Mouse (Mus musculus): ENCODE results near the gene Armc7.
"Not testable (repeated sequence)": the region's sequence is repeated elsewhere in the genome, so short reads cannot be mapped to it uniquely, and the experiment has no call there.

Gene Armc7

GRCm38 (mm10) chr11:115453306-115453705 lies 22.2 kb upstream of the Armc7 start:
- no peak for ATAC-seq (ENCODE audit: insufficient number of reproducible peaks, low FRiP score, low TSS enrichment)

- ATAC-seq (ENCODE audit: insufficient number of reproducible peaks, low FRiP score, low TSS enrichment), result not testable (repeated sequence)
Measured at GRCm38 (mm10) chr11:115454822-115455221, 20.6 kb upstream of the Armc7 start.

DNA sequence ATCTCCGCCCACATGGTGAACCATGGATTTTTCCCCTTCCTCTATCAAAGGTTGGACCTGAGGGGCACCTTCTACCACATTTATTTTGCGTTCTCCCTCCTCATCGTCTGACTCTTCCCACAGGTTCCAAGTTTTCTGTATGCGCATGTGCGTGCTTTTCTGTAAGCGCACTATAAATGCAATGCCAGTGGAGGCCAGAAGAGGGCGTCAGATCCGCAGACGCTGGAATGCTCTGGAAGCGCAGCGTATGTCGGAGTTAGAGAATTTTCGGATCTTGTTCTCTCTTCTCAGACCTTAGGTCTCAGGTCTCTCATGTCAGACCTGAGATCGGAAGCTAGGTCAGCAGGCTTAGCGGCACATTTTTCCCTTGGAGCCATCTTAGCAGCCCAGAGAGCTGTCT lies 19.8 kb upstream of the Armc7 start:
- no peak for ATAC-seq (ENCODE audit: insufficient number of reproducible peaks, low FRiP score, low TSS enrichment)

DNA sequence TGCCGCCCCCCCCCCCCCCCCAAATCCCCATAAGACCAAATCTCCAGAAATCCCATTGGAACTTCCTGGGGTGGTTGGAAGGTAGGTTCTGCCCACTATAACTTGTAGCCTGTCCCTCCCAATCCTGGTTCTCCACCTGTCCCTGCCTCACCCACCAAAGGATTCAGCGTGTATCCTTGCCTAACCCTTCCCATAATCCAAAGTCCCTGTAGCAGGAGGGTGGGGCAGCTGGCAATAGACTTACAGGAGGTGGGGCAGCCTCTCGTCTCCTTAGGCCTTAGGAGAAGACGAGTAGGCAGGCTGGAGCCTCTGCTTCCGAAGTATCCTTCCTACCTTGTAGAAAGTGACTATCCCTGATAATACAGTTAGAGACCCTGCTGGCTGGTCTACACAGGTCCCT lies 19.3 kb upstream of the Armc7 start:
- no peak for ATAC-seq (ENCODE audit: insufficient number of reproducible peaks, low FRiP score, low TSS enrichment)

DNA sequence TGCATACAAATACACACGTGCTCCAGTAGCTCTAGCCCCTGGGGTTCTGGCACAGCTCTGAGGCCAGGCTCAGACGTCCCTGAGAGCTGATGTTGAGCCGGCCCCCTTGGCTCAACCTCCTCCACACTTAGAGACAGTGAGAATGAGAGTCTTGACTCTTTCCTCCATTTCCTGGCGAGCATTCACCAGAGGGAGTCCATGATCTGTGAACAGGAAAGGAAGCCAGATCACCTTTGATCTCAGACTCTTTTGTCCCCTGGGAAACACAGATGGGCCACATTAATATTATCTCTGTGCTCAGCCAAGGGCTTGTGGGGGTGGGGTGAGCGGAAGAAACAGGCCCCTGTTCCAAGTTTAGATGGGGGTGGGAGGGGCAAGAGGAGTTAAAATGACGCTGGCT lies 18.1 kb upstream of the Armc7 start:
- ATAC-seq (ENCODE audit: insufficient number of reproducible peaks, low FRiP score, low TSS enrichment), result no peak

- no peak for ATAC-seq (ENCODE audit: insufficient number of reproducible peaks, low FRiP score, low TSS enrichment)
Measured at GRCm38 (mm10) chr11:115460976-115461375, 14.5 kb upstream of the Armc7 start.

DNA sequence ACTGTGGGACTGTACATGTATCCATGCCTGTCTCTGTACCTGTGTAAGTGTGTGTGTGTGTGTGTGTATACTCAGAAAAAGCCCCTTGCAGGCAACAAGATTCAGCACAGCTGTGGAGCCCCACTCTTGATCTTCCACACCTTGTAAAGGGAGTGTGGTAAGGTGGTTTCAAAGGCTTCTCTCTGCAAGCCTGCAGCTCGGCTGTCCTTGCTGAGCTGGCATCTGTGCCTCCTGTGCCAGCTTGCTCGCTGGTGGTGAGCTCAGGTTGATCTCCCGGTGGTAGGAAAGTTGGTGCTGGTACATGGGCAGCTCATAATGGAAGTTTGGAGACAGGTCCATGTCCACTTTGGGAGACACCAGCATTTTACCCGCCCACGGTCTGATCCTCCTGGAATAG lies 13.6 kb upstream of the Armc7 start:
- no peak for ATAC-seq (ENCODE audit: insufficient number of reproducible peaks, low FRiP score, low TSS enrichment)

DNA sequence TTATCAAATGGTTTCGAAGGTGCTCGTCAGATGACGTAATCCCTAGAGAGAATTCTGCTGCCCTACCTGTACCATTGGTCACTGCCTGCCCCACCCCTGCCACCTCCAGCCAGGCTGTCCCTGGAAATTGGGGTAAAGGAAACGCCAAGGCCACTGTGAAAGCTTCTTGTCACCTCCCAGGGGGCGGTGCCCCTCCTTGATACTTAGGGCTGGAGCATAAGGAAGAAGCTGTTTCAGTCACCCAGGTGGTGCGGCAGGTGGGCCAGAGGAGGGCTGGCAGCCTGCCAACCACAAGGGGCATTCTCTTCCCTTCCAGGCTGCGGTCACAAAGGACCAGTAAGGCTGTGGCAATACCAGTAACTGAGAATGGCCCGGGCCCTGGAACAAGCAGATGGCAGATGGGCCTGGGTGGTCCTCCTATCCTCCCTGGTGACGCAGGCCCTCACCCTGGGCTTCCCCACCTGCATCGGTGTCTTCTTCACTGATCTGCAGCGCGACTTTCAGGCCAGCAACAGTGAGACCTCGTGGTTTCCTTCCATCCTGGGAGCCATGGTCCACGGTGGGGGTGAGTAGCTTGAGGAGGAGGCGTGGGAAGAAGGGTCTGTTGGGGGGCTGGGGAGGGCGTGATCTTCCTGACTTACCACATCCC lies 13.1 kb upstream of the Armc7 start, which contains the start of gene Slc16a5:
Slc16a5 (plus strand) TSS at position 232 of the 649 bp plus-strand sequence.
- ATAC-seq (ENCODE audit: insufficient number of reproducible peaks, low FRiP score, low TSS enrichment), result no peak

GRCm38 (mm10) chr11:115463397-115463796 lies 12.1 kb upstream of the Armc7 start:
- ATAC-seq (ENCODE audit: insufficient number of reproducible peaks, low FRiP score, low TSS enrichment), result no peak

DNA sequence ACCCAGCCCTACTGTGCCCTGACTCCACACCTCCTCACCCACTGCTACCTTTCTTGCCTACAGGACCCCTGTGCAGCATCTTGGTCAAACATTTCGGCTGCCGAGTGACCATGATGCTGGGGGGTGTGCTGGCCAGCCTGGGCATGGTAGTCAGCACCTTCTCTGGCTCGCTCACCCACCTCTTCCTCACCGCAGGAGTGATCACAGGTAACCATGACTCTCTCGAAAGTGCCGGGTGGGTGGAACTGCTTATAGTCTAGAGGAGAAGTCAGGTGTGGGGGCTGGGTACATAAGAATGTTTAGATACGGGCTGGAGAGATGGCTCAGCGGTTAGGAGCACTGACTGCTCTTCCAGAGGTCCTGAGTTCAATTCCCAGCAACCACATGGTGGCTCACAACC lies 10.6 kb upstream of the Armc7 start:
- no peak for ATAC-seq (ENCODE audit: insufficient number of reproducible peaks, low FRiP score, low TSS enrichment)

DNA sequence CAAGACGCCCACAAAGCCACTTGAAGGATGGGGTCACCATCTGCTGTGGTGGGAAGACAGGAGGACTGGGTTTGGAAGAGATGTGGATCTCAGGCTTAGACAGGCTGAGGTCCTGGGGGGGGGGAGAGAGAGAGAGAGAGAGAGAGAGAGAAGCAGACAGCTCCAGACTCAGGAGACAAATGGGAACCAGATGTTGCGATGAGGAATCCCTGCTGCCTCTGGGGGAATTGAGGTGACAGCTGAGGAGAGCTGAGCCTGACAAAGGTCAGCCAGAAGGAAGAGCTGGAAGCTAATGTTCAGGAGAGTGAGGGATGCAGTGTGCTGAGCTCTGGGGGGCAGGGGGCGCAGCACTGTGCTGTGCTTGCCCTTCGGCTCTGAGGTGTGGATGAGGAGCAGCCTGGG lies 8.2 kb upstream of the Armc7 start:
- ATAC-seq (ENCODE audit: insufficient number of reproducible peaks, low FRiP score, low TSS enrichment), result no peak

GRCm38 (mm10) chr11:115472183-115472582 lies 3.3 kb upstream of the Armc7 start:
- ATAC-seq (ENCODE audit: insufficient number of reproducible peaks, low FRiP score, low TSS enrichment), result no peak

GRCm38 (mm10) chr11:115473626-115474275 lies 1.7 kb upstream of the Armc7 start:
- peak; percentile 50; the same call in 1 of the 2 replicates for ATAC-seq (ENCODE audit: insufficient number of reproducible peaks, low FRiP score, low TSS enrichment)

GRCm38 (mm10) chr11:115475758-115476237 lies 331 bp downstream of the Armc7 start:
- 0 out of 2 replicates have a peak, but pooled peaks have one; percentile 23 for ATAC-seq (ENCODE audit: insufficient number of reproducible peaks, low FRiP score, low TSS enrichment)

- not testable (repeated sequence) for ATAC-seq (ENCODE audit: insufficient number of reproducible peaks, low FRiP score, low TSS enrichment)
Measured at GRCm38 (mm10) chr11:115476630-115477029, 1.2 kb downstream of the Armc7 start.

GRCm38 (mm10) chr11:115477388-115477787 lies 1.9 kb downstream of the Armc7 start:
- ATAC-seq (ENCODE audit: insufficient number of reproducible peaks, low FRiP score, low TSS enrichment), result not testable (repeated sequence)

DNA sequence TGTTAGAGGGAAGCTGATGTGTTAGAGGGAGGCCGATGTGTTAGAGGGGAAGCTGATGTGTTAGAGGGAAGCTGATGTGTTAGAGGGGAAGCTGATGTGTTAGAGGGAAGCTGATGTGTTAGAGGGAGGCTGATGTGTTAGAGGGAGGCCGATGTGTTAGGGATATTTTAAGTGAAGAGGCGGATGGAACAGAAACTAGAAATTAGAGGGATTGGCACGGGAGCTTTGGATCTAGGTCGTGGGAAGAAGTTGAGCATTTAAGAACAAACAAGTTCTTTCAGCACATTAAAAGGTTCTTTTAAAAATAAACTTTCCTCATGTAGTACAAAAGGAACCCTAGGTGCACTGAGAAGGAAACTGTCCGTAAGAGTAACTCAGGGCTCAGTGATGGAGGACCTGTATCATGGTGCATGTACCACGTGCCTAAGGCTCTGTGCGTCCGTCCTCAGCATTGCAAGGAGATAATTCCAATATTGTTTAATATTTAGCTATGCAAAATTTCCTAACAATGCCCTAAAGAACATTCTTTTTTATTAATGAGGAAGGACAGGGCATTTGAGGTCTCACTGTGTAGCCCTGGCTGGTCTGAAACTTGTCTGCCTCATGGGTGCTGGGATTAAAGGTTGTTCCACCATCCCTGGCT lies 3.0 kb downstream of the Armc7 start:
- ATAC-seq (ENCODE audit: insufficient number of reproducible peaks, low FRiP score, low TSS enrichment), result no peak

DNA sequence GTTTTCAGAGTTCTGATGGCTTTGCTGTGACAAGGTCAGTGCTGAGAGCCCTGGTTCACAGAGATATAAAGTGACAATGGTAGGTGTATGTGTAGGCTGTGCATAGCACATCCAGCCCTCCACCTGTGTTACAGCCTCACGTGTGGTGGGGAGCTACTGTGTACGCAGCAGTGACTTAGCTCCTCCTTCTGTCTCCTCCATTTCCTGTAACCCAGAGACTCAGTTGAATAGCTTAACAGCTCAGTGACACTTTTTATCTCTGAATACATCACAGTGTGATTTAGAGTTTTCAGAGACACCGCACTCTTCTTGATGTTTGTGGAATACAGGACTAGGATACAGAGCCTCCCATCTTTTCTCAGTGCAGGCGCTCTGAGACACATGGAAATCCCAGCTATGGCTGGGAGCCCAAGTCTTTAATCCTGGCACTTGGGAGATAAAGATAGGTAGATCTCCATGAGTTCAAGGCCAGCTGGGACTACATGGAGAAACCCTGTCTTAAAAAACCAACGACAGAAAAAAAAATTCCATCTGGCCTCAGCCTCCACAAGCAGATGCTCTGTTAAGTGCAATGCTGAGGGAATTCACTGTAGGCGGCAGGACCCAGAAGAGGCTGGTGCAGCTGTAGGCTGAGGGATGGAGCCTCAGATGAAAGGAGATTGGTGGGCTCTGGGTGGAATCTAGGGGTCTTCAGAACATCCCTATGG lies 6.2 kb downstream of the Armc7 start:
- no peak for ATAC-seq (ENCODE audit: insufficient number of reproducible peaks, low FRiP score, low TSS enrichment)

DNA sequence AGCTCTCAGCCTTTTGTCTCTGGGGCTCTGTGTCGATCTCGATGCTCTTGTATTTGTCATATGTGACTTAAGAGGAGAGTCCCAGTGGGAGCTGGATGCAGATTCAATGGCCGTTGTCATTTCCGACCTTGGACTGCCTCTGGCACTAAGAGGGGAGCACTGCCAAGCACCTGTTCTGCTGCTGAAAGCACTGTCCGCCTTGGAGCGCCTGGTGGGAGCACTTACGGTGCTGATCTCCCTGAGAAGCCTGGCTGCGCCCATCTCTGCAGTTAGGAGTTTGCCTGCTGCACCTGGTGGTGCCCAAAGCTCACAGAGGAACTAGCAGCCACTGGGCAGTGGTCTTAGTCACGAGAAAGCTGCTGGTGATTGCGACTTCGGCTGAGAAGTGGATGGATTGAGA lies 7.8 kb downstream of the Armc7 start:
- ATAC-seq (ENCODE audit: insufficient number of reproducible peaks, low FRiP score, low TSS enrichment), result no peak

- ATAC-seq (ENCODE audit: insufficient number of reproducible peaks, low FRiP score, low TSS enrichment), result no peak
Measured at GRCm38 (mm10) chr11:115483726-115484125, 8.3 kb downstream of the Armc7 start.

GRCm38 (mm10) chr11:115485155-115485554 lies 9.7 kb downstream of the Armc7 start:
- no peak for ATAC-seq (ENCODE audit: insufficient number of reproducible peaks, low FRiP score, low TSS enrichment)

All from cerebellum, adult (tissue).